Comparison of ENCODE assay signal across 35 mouse cellular contexts in genomic region chr3:132931526-132931925, GRCm38 (mm10).
"Had no signal": no experiment of that assay in that cellular context is flagged by ENCODE, and none has a peak within 500 bp of the region (broad histone marks: within the 10 kb centered on the region; RNA-seq: fewer than 3 reads in every experiment).

No protein-coding gene starts in this region.

- H3K4me3 ChIP-seq: heart, embryonic 10.5 days; heart, embryonic 13.5 days; heart, embryonic 15.5 days; hindbrain, embryonic 10.5 days; hindbrain, embryonic 12.5 days; hindbrain, embryonic 13.5 days; hindbrain, embryonic 15.5 days; intestine, embryonic 15.5 days; kidney, embryonic 15.5 days; layer of hippocampus, adult 2 months; left cerebral cortex, adult 2 months had no signal

- ATAC-seq: hindbrain, embryonic 16.5 days; inflammation-experienced regulatory T-cells, adult 6 months; intestine, embryonic 15.5 days; intestine, embryonic 16.5 days; intestine, postnatal 0 days had no signal

- H3K9me3 ChIP-seq: heart, embryonic 10.5 days; heart, embryonic 13.5 days; heart, embryonic 15.5 days; hindbrain, embryonic 10.5 days; hindbrain, embryonic 12.5 days; hindbrain, embryonic 13.5 days; hindbrain, embryonic 15.5 days; intestine, embryonic 15.5 days; kidney, embryonic 15.5 days had no signal

- H3K4me1 ChIP-seq: hindbrain, embryonic 10.5 days; hindbrain, embryonic 13.5 days; intestine, embryonic 15.5 days had no signal

- H3K36me3 ChIP-seq: heart, embryonic 10.5 days; heart, embryonic 13.5 days; heart, embryonic 15.5 days; hindbrain, embryonic 10.5 days; hindbrain, embryonic 12.5 days; hindbrain, embryonic 13.5 days; hindbrain, embryonic 15.5 days; intestine, embryonic 15.5 days; kidney, embryonic 15.5 days had no signal

- DNase-seq: heart, postnatal 10 days; heart, postnatal 14 days; heart, postnatal 36 days; heart, postnatal 4 days; kidney, adult 11 months; kidney, adult 18-20 months; kidney, adult 2 months; kidney, adult 8-10 months; kidney, adult 9 months; kidney, postnatal 10 days; kidney, postnatal 14 days; kidney, postnatal 25 days; kidney, postnatal 36 days; kidney, postnatal 4 days; layer of hippocampus, adult 9-11 months; layer of hippocampus, postnatal 36 days had no signal

- H3K9ac ChIP-seq: heart, embryonic 13.5 days; heart, embryonic 15.5 days; hindbrain, embryonic 12.5 days; hindbrain, embryonic 13.5 days; hindbrain, embryonic 14.5 days; hindbrain, embryonic 15.5 days; intestine, embryonic 15.5 days; kidney, embryonic 15.5 days had no signal

- H3K27me3 ChIP-seq: heart, embryonic 13.5 days; heart, embryonic 15.5 days; hindbrain, embryonic 12.5 days; hindbrain, embryonic 13.5 days; hindbrain, embryonic 15.5 days; intestine, embryonic 15.5 days; kidney, embryonic 15.5 days had no signal

- H3K4me2 ChIP-seq: heart, embryonic 11.5 days; heart, embryonic 13.5 days; heart, embryonic 15.5 days; hindbrain, embryonic 12.5 days; hindbrain, embryonic 13.5 days; hindbrain, embryonic 14.5 days; hindbrain, embryonic 15.5 days; intestine, embryonic 15.5 days; kidney, embryonic 15.5 days had no signal

- H3K27ac ChIP-seq: heart, embryonic 10.5 days; heart, embryonic 13.5 days; heart, embryonic 15.5 days; hindbrain, embryonic 10.5 days; hindbrain, embryonic 12.5 days; hindbrain, embryonic 13.5 days; hindbrain, embryonic 14.5 days; hindbrain, embryonic 15.5 days; hindbrain, postnatal 0 days; intestine, embryonic 15.5 days; kidney, embryonic 15.5 days; kidney, postnatal 0 days; layer of hippocampus, adult 2 months; left cerebral cortex, adult 2 months had no signal
